Mouse (Mus musculus): ENCODE measurements around the gene Arntl.

- TF ChIP-seq CTCF (conservative IDR thresholded peaks at IDR 0.05; ENCODE audit: insufficient read depth, insufficient read length, low read depth, low read length) (no peak), POLR2A (IDR thresholded peaks at IDR 0.05; ENCODE audit: low read depth, low read length) (no peak)
Measured at GRCm38 (mm10) chr7:113201584-113201983, 5.7 kb upstream of the Arntl start.
